Mouse (Mus musculus) CH12.LX (cell line): ENCODE results near the gene Tmem54. TPM values are rescaled to one million over a fixed set of nuclear protein-coding genes. Genes with fewer than 3 reads are reported as not detected.

Source experiments
- DNase-seq: peaks from one replicate; pipeline ENCODE4 v3.0.0-alpha.2; 2013; ENCODE audit errors: extremely low read depth
- H3K27ac ChIP-seq: 2 replicates; pipeline ENCODE4 v1.5.1; 2012; ENCODE audit warnings: low read depth, mild to moderate bottlenecking, control low read depth, moderate library complexity; ENCODE audit not compliant: insufficient read depth
- H3K27me3 ChIP-seq: replicated peaks from 2 replicates; pipeline ENCODE3; 2012; ENCODE audit warnings: inconsistent platforms
- H3K36me3 ChIP-seq, 2 experiments: replicated peaks in 1 of 2; 2 replicates each; pipeline versions ENCODE3 to v1.6.1; 2012; ENCODE audit warnings: inconsistent platforms in 1 of 2, low read length in 1 of 2, mild to moderate bottlenecking in 1 of 2, mixed read lengths in 1 of 2, moderate library complexity in 1 of 2; ENCODE audit not compliant: control insufficient read depth in 1 of 2, insufficient read depth in 1 of 2
- H3K4me1 ChIP-seq, 2 experiments: 2 replicates each; pipeline ENCODE4 v1.6.1; 2012; ENCODE audit warnings: inconsistent platforms in 1 of 2, moderate library complexity in 1 of 2; ENCODE audit not compliant: insufficient read depth in 2 of 2, control insufficient read depth in 1 of 2
- H3K4me2 ChIP-seq: 2 replicates; pipeline ENCODE4 v1.6.1; 2012; ENCODE audit warnings: low read depth, mild to moderate bottlenecking, control low read depth; ENCODE audit not compliant: poor library complexity, insufficient read depth, severe bottlenecking
- H3K4me3 ChIP-seq, 3 experiments: fragments of 150-350 bp in 1 of 3; sonication (generic) in 1 of 3; replicated peaks in 1 of 3; 2 replicates each; pipeline versions ENCODE3 to v1.5.1; 2011 to 2012; ENCODE audit warnings: low read depth in 2 of 3, low read length in 2 of 3, mild to moderate bottlenecking in 2 of 3, moderate library complexity in 2 of 3, control low read depth in 1 of 3, improper control_type of control experiment in 1 of 3, inconsistent platforms in 1 of 3, mixed read lengths in 1 of 3; ENCODE audit not compliant: poor library complexity in 1 of 3
- H3K79me2 ChIP-seq: replicated peaks from 2 replicates; pipeline ENCODE4 v1.6.1; 2012; ENCODE audit warnings: mild to moderate bottlenecking, moderate library complexity; ENCODE audit not compliant: control insufficient read depth, poor library complexity, insufficient read depth, severe bottlenecking; ENCODE audit errors: extremely low read depth
- H3K9ac ChIP-seq: 2 replicates; pipeline ENCODE4 v1.6.1; 2012; ENCODE audit warnings: low read depth, mild to moderate bottlenecking, control low read depth, moderate library complexity; ENCODE audit not compliant: insufficient read depth
- H3K9me3 ChIP-seq: replicated peaks from 2 replicates; pipeline ENCODE3; 2012; ENCODE audit warnings: low read length, inconsistent platforms, mixed read lengths
- BHLHE40 ChIP-seq: IDR thresholded peaks from 2 replicates; pipeline ENCODE4 v1.6.1; 2011; ENCODE audit warnings: mild to moderate bottlenecking, low read depth, low read length, improper control_type of control experiment
- CHD2 ChIP-seq: IDR thresholded peaks from 2 replicates; pipeline ENCODE4 v1.6.1; 2011; ENCODE audit warnings: low read length, improper control_type of control experiment
- CTCF ChIP-seq, 2 experiments: IDR thresholded peaks in 1 of 2; conservative IDR thresholded peaks in 1 of 2; 2 replicates each; pipeline ENCODE4 v1.5.1; 2011 to 2012; ENCODE audit warnings: low read depth in 2 of 2, low read length in 2 of 2, improper control_type of control experiment in 1 of 2, inconsistent platforms in 1 of 2, mild to moderate bottlenecking in 1 of 2, moderate library complexity in 1 of 2
- E2F4 ChIP-seq: IDR thresholded peaks from 2 replicates; pipeline ENCODE4 v1.6.1; 2011; ENCODE audit warnings: low read depth, low read length, improper control_type of control experiment; ENCODE audit not compliant: insufficient replicate concordance
- ELF1 ChIP-seq: IDR thresholded peaks from 2 replicates; pipeline ENCODE4 v1.6.1; 2014; ENCODE audit warnings: low read depth, mild to moderate bottlenecking, inconsistent platforms, low read length, improper control_type of control experiment
- EP300 ChIP-seq: IDR thresholded peaks from 2 replicates; pipeline ENCODE4 v1.6.1; 2011; ENCODE audit warnings: low read length, improper control_type of control experiment
- ETS1 ChIP-seq: conservative IDR thresholded peaks from 2 replicates; pipeline ENCODE4 v1.6.1; 2012; ENCODE audit warnings: low read depth, mild to moderate bottlenecking, inconsistent platforms, low read length, improper control_type of control experiment, moderate library complexity
- GABPA ChIP-seq: IDR thresholded peaks from 2 replicates; pipeline ENCODE4 v1.6.1; 2012; ENCODE audit warnings: low read depth, low read length, improper control_type of control experiment, inconsistent platforms; ENCODE audit not compliant: insufficient replicate concordance
- HCFC1 ChIP-seq: IDR thresholded peaks from 2 replicates; pipeline ENCODE4 v1.6.1; 2012; ENCODE audit warnings: low read depth, mild to moderate bottlenecking, inconsistent platforms, low read length, improper control_type of control experiment
- IRF4 ChIP-seq: IDR thresholded peaks from 2 replicates; pipeline ENCODE4 v1.6.1; 2014; ENCODE audit warnings: low read depth, mild to moderate bottlenecking, inconsistent platforms, low read length, improper control_type of control experiment
- JUND ChIP-seq: conservative IDR thresholded peaks from 2 replicates; pipeline ENCODE4 v1.6.1; 2011; ENCODE audit warnings: low read depth, low read length, improper control_type of control experiment
- KAT2A ChIP-seq: IDR thresholded peaks from 2 replicates; pipeline ENCODE4 v1.6.1; 2012; ENCODE audit warnings: low read length, improper control_type of control experiment, inconsistent platforms; ENCODE audit not compliant: insufficient replicate concordance
- MAFK ChIP-seq: IDR thresholded peaks from 2 replicates; pipeline ENCODE4 v1.6.1; 2011; ENCODE audit warnings: low read length, improper control_type of control experiment; ENCODE audit not compliant: insufficient replicate concordance
- NELFE ChIP-seq: IDR thresholded peaks from 2 replicates; pipeline ENCODE4 v1.6.1; 2011; ENCODE audit warnings: low read depth, low read length, improper control_type of control experiment
- NRF1 ChIP-seq: IDR thresholded peaks from 2 replicates; pipeline ENCODE4 v1.6.1; 2014; ENCODE audit warnings: low read depth, mild to moderate bottlenecking, inconsistent platforms, low read length, improper control_type of control experiment, moderate library complexity
- POLR2A ChIP-seq: IDR thresholded peaks from 2 replicates; pipeline ENCODE4 v1.6.1; 2011; ENCODE audit warnings: low read depth, mild to moderate bottlenecking, improper control_type of control experiment, low read length
- POLR2AphosphoS2 ChIP-seq: IDR thresholded peaks from 2 replicates; pipeline ENCODE4 v1.6.1; 2011; ENCODE audit warnings: low read depth, low read length, improper control_type of control experiment
- SIN3A ChIP-seq: IDR thresholded peaks from 2 replicates; pipeline ENCODE4 v1.6.1; 2012; ENCODE audit warnings: low read length, improper control_type of control experiment, inconsistent platforms
- SMC3 ChIP-seq: IDR thresholded peaks from 2 replicates; pipeline ENCODE4 v1.6.1; 2011; ENCODE audit warnings: low read depth, low read length, improper control_type of control experiment
- TBP ChIP-seq: conservative IDR thresholded peaks from 2 replicates; pipeline ENCODE4 v1.6.1; 2011; ENCODE audit warnings: low read depth, low read length, improper control_type of control experiment
- USF2 ChIP-seq: conservative IDR thresholded peaks from 2 replicates; pipeline ENCODE4 v1.6.1; 2011; ENCODE audit warnings: low read depth, low read length, improper control_type of control experiment
- ZC3H11A ChIP-seq: IDR thresholded peaks from 2 replicates; pipeline ENCODE4 v1.6.1; 2012; ENCODE audit warnings: low read depth, mild to moderate bottlenecking, inconsistent platforms, low read length, improper control_type of control experiment
- ZKSCAN1 ChIP-seq: IDR thresholded peaks from 2 replicates; pipeline ENCODE4 v1.6.1; 2012; ENCODE audit warnings: low read depth, inconsistent platforms, low read length, improper control_type of control experiment, borderline replicate concordance
- dilution Hi-C: fragments of 300-500 bp; cut with MboI; formaldehyde crosslinking; loops from 2 replicates; pipeline ENCODE4 v1.14.3; 2020; ENCODE audit warnings: low sequenced_read_pairs; ENCODE audit not compliant: extremely low pct_unique_long_range_greater_than_20kb, extremely low pct_ligation_motif_present
- in situ Hi-C: fragments of 300-500 bp; cut with MboI; formaldehyde crosslinking; loops from 3 replicates; pipeline ENCODE4 v1.14.3; 2019; ENCODE audit warnings: low sequenced_read_pairs, low pct_ligation_motif_present, low pct_unique_long_range_greater_than_20kb, mixed read lengths
- polyA plus RNA-seq: library from polyadenylated mRNA; unstranded; fragments of >175 nt; gene quantifications from 2 replicates; pipeline ENCODE4 v1.2.1, GENCODE M21; 2012; ENCODE audit warnings: low read depth; ENCODE audit not compliant: insufficient read length
- total RNA-seq, 2 experiments: library from RNA; depleted of rRNA; stranded (reverse); fragments of 300-350 nt in 1 of 2; fragments of >200 nt in 1 of 2; gene quantifications; 2 replicates each; pipeline ENCODE4 v1.2.3; 2012 to 2014

Gene Tmem54
- total and polyA plus RNA-seq, 3 experiments, result not detected

GRCm38 (mm10) chr4:129151276-129151811, 46.0 kb downstream of the Tmem54 start:
- TF ChIP-seq E2F4 (no peak), SMC3 (no peak), KAT2A (no peak), BHLHE40 (no peak), HCFC1 (no peak), POLR2A (no peak), IRF4 (no peak), CTCF (conservative IDR thresholded peaks at IDR 0.05 in 1 of 2, IDR thresholded peaks at IDR 0.05 in 1 of 2; ENCODE audit: low read depth in 2 of 2, low read length in 2 of 2) (no peak), ETS1 (no peak), NELFE (no peak), USF2 (no peak), CHD2 (no peak), GABPA (no peak)
- TF ChIP-seq, all 38 proteins: peak for 0
- no peak overlapping the region for H3K27ac ChIP-seq
- no peaks in the 10 kb centered on the region for H3K27me3 ChIP-seq
- no peak overlapping the region for H3K4me2 ChIP-seq
- H3K4me1 ChIP-seq, result no peaks in the 10 kb centered on the region
- no peak overlapping the region for H3K4me3 ChIP-seq
- in situ Hi-C loops (no loop called here), dilution Hi-C loops (no loop called here)
- H3K9me3 ChIP-seq, result no peaks in the 10 kb centered on the region
- H3K79me2 ChIP-seq, result no peaks in the 10 kb centered on the region
- H3K9ac ChIP-seq, result no peak overlapping the region
- H3K36me3 ChIP-seq, result peaks cover 57 to 91% of the 10 kb centered on the region in 2 experiments
- no peak for DNase-seq

DNA sequence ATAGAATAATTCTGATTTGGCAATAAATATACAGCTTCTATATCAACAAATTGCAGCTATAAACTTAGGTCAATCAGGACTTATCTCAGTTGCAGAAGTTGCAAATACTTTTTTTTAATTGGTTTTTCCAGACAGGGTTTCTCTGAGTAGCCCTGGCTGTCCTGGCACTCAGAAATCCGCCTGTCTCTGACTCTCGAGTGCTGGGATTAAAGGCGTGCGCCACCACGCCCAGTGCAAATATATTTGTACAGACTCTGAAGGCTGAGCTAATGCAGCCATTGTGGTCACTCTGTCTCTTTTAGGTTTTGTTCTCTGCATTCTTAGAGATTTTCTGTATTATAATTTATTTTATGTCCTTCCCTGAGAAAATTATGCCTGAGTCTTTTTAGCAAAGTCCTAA, 52.2 kb downstream of the Tmem54 start:
- TF ChIP-seq TBP (no peak), ZKSCAN1 (no peak), CHD2 (no peak), POLR2A (no peak), ZC3H11A (no peak), SIN3A (no peak), KAT2A (no peak), ETS1 (no peak), NRF1 (no peak), E2F4 (no peak), EP300 (no peak), JUND (no peak), MAFK (no peak), ELF1 (no peak), POLR2AphosphoS2 (no peak), SMC3 (no peak)
- H3K36me3 ChIP-seq, result peaks cover 39 to 79% of the 10 kb centered on the region in 2 experiments
- H3K79me2 ChIP-seq, result no peaks in the 10 kb centered on the region
- DNase-seq, result no peak
- H3K4me1 ChIP-seq, result no peaks in the 10 kb centered on the region
- no peak overlapping the region for H3K4me2 ChIP-seq
- H3K9ac ChIP-seq, result no peak overlapping the region
- no peak overlapping the region for H3K4me3 ChIP-seq
- no peaks in the 10 kb centered on the region for H3K27me3 ChIP-seq
- H3K9me3 ChIP-seq, result no peaks in the 10 kb centered on the region
- dilution Hi-C loops (no loop called here), in situ Hi-C loops (no loop called here)
- H3K27ac ChIP-seq, result no peak overlapping the region
